Mouse (Mus musculus) cerebellum, postnatal 36 days (tissue): Measurements from ENCODE around the gene Gm9745.
"Not testable (repeated sequence)": the region's sequence is repeated elsewhere in the genome, so short reads cannot be mapped to it uniquely, and the experiment has no call there.

Source experiments
- DNase-seq, 2 experiments: peaks; one replicate each; pipeline ENCODE4 v3.0.0; 2021 to 2022; ENCODE audit warnings: mixed read lengths in 2 of 2

Gene Gm9745

DNA sequence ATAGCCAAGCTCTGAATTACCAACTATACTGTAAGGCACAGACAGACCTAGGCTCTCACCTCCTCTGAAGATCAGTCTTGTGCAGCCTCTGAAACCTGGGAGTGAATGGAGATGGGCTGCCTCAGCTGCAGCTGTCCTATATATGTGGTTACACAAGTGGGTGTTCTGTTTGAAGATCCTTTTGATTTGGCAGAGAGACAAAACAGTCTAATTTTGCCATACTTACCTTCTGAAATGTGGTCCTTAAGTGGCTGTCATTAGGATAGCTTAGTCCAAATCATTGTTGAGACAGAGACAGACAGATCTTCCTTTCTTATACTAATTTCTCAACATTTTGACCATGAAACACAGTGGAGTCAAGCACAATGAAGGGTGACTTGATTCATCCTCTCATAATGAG, at the start of gene Gm9745:
Gm9745 (minus strand) TSS at position 101 of the 400 bp plus-strand sequence.
- DNase-seq, result not testable (repeated sequence)

DNA sequence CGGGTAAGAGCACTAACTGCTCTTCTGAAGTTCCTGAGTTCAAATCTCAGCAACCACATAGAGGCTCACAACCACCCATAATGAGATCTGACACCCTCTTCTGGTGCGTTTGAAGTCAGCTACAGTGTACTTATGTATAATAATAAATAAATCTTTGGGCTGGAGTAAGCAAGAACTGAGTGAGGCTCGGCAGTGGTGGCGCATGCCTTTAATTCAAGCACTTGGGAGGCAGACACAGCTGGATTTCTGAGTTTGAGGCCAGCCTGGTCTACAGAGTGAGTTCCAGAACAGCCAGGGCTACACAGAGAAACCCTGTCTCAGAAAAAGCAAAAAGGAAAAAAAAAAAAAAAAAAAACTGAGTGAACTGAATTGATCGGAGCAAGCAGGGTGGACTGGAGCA, 49.2 kb upstream of the Gm9745 start:
- not testable (repeated sequence) for DNase-seq

DNA sequence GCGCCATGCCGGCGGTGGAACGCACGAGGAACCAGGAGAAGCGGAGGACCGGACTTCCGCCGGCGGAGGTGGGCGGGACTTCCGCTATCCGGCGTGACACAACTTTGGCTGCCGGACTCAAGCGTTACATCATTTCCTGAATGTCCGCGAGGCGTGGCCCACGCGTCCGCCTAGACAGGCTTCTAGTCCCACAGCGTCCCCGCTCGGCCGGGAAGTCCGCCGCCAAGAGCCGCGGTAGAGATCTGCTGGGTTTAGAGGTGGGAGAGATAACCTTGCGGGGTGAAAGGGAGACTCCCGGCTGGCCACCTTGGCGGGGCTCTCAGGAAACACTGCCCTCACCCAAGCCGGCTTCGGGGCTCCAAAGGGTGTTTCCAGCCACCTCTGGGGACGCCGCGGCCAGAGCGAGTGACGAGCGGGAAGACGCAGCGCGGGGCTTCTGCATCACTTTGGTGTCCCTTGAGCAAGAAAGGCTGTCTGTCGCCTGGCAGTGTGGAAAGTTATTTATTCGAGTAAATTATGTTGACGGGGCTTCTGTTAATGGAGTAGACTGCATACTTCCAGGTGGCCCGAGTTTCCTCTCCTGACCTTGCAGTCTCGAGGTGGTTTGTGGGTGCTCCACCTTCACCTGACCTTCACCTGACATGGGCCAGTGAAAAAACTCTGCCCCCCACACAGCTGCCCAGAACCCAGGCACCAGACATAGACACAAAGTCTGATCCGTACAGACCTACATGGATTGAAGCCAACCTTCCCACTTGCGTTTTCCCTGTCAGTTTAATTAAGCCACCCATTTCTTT, 48.2 kb upstream of the Gm9745 start, which contains the start of gene Gtpbp4:
Gtpbp4 (minus strand) TSS at position 94 of the 797 bp plus-strand sequence.
- DNase-seq, result peak; percentile 97

DNA sequence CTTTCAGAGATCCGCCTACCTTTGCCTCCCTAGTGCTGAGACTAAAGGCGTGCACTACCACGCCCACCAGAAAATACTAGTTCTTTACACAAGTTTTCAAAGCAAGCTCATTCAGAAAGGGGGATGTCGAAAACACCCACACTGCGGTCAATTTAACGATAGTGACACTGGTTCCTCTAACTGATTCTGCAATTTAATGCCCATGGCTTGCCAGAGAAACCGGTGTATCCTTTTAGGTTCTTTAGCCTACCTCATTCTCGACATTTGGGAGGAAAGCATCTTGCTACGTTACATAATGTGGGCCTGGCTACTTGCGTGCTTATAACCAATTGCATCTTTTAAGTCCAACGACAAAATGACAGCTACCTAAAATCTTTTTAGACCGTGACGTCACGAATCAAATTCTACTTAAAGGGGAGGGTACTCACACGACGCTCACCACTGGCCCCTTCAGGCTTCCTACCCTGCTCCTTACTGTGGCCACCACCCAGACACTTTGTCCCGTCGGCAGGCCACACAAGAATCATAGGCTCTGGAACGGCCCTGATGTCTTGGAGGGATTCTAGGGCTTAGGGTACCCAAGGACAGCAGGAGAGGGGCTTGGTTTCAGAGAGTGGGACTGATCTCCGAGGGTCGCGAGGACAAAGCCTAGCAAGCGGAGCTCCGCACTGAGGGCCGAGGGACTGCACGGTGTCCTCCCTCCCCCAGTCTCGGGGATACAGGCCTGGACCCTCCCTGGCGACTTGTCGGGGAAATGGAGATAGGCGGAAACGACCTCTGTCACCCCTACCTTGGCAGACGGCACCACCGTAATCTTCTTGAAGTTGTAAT, 47.3 kb upstream of the Gm9745 start:
- DNase-seq, result no peak

DNA sequence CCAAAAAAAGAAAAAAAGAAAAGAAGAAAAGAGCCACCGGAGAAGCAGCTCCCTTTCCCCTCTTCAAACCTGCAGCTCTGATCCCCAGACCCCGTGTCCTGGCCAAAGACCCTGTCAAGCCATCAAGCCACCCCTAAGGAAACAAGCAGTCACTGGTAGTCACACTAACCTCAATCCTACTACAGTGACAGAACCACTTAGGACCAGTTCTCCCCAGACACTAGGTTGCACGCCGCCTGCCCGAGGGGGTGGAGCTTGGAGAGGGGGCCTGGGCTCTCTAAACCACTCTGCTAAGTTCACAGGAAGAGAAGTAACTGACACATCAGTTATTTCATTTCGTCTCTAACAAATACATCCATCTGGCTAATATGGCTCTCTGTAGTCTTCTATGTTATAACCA, 44.2 kb upstream of the Gm9745 start:
- DNase-seq, result no peak

DNA sequence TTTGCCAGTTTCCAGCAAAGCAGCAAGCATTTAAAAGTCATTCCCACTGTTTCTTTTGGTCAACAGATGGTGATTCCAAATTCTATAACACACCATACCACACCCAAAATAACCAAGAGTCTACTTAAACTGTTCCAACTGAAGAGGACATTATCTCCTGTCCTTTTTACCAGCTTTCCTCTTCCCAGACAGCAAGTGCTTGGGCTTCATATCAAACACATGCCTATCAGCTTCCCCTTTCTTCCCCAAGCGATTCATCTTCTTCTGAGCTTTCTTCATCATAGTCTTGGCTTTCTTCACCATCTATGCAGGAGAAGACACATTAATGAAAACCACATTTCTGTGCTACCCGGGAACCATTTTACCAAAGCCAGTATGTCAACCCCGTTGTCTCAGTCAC, 24.9 kb upstream of the Gm9745 start:
- no peak for DNase-seq

DNA sequence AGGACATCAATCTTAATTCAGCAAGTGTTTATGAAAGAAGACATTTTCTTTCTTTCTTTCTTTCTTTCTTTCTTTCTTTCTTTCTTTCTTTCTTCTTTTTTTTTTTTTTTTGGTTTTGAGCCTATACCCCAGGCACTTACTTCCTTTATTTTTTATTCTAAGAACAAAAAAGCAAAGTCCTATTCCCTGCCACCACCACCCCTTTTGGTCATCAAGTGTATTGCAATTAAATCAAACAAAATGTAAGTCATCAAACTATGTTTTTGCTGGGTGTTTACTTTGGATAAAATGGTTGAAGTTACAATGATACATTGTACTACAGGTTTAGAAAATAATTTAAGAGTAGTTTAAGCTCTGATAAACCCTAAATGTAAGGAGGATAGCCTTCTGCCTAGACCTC, 24.3 kb upstream of the Gm9745 start:
- no peak for DNase-seq

DNA sequence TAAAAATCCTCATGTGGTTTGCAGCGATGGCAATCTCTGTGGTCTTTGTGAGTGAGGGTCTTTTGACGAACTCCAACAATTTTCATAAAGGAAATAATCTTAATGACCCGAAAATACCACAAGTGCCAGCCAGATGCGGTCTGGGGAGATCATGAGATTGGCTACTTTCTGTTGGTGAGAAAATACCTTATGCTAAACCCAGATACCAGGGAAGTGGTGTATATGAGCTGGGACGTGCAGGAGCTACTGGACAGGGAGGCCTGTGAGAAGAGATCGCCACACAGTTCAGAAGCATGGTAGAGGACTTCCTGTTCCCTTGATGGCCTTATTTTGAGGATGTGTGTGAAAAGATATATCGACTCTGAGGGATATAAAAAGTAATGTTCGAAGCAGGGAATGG, 19.7 kb upstream of the Gm9745 start:
- DNase-seq, result no peak

DNA sequence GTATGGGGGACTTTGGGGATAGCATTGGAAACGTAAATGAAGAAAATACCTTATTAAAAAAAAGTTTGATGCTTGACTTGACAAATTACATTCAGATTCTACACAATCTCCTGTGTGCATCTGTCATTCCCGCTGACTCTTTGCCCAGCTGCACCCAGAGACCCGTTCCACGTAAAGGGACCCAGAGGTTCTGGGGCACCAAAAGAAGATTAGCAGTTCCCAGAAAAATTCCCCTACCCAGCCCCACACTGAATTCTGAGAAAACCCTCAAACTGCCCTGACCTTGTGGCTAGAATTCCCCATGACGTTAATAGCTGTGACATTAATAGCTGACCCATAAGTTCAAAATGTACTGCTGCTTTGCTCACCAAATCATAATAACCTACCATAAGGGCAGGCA, 17.2 kb upstream of the Gm9745 start:
- DNase-seq, result no peak

DNA sequence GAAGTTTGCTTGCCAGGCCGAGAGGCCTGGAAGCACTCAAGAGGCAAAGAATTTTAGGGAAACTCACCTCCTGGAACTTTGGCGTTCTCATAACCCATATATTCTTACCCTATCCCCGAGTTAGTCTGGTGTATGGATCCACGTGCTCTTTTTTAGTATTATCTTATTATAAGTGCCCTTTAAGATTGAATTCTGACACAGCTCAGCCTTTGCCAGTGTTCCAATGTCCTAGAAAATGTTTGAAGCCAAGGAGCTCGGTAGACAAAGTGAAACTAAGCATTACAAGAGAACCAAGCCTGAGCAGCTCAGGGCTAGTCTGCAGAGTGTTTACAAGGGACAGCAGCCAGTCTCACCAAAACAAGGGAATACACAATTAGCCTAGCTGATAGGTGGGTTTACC, 14.2 kb upstream of the Gm9745 start:
- DNase-seq, result not testable (repeated sequence)

DNA sequence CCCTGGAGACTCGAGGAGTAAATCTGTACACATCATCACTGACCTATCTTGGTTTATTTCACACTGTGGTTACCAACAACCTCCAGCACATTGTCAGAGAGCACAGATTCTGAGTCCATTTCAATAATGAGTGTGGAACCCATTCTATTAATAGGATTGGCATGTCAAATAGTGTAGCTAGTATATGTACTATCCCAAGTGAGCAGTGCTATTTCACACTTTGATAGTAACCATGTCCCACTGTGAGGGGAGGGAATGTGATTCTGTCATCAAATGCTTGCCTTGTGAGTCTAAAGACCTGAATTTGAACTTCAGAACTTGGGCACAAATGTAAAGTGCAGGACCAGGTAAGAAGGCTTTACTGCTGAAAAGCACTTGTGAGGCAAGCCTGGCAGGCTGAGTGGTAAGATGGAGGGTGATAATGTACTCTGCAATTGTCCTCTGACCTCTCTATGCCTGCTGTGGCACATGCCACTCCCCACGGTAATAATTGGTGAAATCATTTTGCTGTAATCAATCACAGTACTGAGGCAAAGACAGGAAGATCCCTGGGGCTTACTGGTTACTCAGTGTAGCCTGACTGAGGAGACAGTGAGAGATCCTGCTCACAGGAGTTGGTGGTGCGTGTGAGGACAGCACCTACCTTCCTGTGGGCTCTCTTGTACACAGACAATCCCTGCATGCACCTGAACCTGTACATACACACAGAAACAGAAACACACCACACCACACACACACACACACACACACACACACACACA, 13.3 kb upstream of the Gm9745 start:
- not testable (repeated sequence) for DNase-seq

DNA sequence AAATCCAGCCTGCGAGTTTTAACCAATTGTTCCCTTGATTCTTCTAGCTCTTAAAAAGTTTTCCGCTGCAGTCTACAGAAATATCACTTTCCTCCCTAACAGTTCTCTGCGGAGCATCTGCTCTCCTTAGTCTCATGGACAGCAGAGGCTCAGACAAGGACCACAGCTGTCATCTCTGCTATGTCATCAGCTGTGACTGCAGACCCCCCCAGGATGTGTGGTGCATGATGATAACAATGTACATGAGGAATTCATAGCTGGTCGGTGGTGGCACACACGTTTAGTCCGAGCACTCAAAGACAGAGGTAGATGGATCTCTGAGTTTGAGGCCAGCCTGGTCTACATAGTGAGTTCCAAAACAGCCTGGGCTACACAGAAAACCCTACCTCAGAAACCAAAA, 11.5 kb upstream of the Gm9745 start:
- not testable (repeated sequence) for DNase-seq

DNA sequence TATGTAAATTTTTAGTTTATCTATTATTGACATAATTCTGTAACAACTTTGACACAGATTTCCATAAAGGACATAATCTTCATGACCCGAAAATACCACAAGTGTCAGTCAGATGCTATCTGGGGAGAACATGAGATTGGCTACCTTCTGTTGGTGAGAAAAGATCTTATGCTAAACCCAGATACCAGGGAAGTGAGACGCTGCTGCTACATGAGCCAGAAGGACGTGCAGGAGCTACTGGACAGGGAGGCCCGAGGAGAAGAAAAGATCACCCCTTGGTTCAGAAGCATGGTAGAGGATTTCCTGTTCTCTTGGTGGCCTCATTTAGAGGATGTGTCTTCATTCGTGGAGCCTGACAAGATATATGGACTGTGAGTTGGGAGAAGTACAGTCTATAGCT, 11.0 kb upstream of the Gm9745 start:
- DNase-seq, result not testable (repeated sequence)

DNA sequence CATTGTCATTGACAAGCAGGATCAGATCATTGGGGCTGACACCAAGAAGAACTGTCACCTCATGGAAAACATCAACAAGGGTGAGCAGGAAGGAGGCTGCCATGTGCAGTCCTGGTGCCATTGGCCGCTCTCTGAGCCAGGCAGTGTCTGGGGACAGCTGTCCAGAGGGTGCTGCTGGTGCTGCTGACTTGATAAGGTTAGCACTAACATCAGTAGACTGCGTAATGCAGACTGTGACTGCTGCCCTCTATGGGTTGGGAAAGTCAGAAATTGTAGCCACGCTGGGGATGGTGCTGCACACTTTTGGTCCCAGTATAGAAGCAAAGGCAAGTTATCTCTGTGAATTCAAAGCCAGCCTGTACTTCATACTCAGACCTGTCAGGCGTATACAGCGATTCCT, 8.8 kb upstream of the Gm9745 start:
- not testable (repeated sequence) for DNase-seq

DNA sequence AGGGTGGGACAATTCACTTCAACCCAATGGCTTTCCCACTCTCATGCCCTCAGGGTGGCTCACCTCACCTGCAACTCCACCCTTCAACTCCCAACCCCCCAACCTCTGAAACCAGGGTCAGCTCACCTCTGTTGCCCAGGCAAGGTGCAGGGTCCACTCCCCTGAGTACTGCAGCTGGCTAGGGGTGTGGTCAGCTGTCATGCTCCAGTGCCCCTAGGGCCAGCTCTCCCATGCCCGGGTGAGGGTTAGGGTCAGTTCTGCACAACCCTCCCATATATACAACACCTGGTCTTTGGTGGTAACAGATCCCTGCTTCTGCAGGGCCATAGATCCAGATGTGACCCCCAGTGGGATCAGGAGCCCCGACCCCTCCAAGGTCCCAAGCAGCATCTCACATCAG, 7.1 kb upstream of the Gm9745 start:
- not testable (repeated sequence) for DNase-seq

DNA sequence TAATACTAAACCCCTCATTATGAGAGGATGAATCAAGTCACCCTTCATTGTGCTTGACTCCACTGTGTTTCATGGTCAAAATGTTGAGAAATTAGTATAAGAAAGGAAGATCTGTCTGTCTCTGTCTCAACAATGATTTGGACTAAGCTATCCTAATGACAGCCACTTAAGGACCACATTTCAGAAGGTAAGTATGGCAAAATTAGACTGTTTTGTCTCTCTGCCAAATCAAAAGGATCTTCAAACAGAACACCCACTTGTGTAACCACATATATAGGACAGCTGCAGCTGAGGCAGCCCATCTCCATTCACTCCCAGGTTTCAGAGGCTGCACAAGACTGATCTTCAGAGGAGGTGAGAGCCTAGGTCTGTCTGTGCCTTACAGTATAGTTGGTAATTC, 4.5 kb upstream of the Gm9745 start, which contains the start of gene Idi2:
Idi2 (plus strand) TSS at position 301 of the 400 bp plus-strand sequence.
- not testable (repeated sequence) for DNase-seq

DNA sequence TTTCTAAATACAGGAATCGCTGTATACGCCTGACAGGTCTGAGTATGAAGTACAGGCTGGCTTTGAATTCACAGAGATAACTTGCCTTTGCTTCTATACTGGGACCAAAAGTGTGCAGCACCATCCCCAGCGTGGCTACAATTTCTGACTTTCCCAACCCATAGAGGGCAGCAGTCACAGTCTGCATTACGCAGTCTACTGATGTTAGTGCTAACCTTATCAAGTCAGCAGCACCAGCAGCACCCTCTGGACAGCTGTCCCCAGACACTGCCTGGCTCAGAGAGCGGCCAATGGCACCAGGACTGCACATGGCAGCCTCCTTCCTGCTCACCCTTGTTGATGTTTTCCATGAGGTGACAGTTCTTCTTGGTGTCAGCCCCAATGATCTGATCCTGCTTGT, 4.2 kb downstream of the Gm9745 start:
- not testable (repeated sequence) for DNase-seq

DNA sequence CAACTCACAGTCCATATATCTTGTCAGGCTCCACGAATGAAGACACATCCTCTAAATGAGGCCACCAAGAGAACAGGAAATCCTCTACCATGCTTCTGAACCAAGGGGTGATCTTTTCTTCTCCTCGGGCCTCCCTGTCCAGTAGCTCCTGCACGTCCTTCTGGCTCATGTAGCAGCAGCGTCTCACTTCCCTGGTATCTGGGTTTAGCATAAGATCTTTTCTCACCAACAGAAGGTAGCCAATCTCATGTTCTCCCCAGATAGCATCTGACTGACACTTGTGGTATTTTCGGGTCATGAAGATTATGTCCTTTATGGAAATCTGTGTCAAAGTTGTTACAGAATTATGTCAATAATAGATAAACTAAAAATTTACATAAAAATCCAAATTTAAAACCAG, 6.3 kb downstream of the Gm9745 start:
- not testable (repeated sequence) for DNase-seq

DNA sequence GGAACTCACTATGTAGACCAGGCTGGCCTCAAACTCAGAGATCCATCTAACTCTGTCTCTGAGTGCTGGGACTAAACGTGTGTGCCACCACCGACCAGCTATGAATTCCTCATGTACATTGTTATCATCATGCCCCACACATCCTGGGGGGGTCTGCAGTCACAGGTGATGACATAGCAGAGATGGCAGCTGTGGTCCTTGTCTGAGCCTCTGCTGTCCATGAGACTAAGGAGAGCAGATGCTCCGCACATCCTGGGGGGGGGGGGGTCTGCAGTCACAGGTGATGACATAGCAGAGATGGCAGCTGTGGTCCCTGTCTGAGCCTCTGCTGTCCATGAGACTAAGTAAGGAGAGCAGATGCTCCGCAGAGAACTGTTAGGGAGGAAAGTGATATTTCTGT, 6.9 kb downstream of the Gm9745 start:
- DNase-seq, result not testable (repeated sequence)

DNA sequence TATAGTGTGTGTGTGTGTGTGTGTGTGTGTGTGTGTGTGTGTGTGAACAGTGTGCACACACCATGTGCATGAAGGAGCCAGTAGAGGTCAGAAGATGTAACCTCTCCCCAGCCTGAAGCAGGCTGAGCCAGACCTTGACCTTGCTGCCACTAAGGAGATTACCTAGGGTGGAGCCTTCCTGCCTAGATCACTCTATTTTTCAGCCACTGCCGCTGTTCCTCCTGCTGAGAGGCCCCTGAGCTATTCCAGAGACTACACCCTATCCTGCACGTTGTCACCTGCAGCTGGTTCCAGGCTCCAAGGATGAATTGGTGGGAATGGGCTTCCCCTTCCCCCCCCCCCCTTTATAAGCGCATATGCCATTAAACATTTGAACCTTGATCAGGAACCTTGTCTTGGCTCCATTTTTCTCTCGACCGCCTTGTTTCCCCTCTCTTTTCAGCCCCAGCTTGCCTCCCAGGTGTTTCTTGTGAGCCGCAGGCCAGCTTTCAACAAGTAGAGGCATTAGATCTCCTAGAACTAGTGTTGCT, 10.4 kb downstream of the Gm9745 start:
- DNase-seq, result not testable (repeated sequence)

DNA sequence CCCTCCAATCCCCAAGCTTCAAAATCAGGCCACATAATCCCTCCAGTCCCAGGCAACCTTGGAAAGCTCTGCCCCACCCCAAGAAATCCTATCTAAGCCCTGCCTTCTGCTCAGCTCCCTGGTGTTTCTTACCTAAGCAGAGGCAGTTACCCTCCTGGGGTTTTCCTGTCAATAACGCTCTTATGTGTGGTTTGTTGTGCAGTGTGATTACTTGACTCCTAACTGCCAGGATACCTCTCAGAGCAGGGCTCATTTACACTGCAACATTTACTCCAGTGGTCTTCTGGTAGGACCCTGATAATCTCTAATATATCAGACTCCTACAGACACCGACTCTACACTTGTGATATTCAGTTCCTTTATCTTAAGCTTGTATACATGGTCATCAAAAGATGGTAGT, 14.5 kb downstream of the Gm9745 start:
- no peak for DNase-seq

DNA sequence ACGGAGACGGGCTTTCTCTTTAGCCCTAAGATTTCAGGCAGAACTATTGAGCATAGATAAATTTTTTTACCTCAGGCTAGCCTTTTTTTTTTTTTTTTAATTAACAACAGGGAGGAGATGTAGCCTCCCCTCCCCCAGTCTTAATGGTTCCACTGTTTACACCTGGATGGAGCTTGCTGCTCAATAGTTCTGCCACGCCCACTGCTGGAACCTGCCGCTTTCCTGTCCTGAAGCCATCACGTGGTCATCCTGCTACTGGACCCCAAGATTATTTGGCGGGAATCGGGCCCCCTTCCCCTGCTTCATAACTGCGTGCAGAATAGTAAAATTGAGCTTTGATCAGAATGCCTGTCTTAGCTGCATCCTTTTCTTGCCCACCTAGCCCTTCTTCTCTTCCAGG, 34.1 kb downstream of the Gm9745 start:
- not testable (repeated sequence) for DNase-seq

DNA sequence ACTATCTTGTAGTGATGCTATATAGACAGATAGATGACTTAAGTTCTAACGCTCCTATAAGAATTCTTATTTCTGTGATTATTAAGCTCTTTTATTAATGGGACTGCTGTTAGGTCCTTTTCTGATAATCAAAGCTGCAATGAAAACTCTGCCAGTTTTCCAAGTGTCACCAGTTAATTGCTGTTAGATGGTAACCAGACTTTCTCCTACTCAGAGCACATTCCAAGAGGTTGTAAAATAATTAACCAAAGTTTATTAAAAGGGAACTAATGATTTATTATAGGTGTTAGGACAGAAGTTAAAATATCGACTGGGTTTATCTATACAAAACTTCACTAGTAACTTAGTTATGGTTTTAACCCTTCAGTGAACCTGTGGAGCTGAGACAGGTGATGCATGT, 42.0 kb downstream of the Gm9745 start:
- DNase-seq, result not testable (repeated sequence)
